Mouse (Mus musculus) megakaryocyte, embryonic 14.5 days (primary cell): ENCODE measurements at regions not wholly inside any gene's neighbourhood (a gene's known extent, or its start where the extent isn't known, plus 50 kb on each side); places are given as distances from the start of the nearest gene placed in this dataset.
"Not testable (repeated sequence)": the region's sequence is repeated elsewhere in the genome, so short reads cannot be mapped to it uniquely, and the experiment has no call there.

Experiments used
- H3K27me3 ChIP-seq: replicated peaks from 2 replicates; pipeline ENCODE3; 2012; ENCODE audit warnings: inconsistent platforms
- H3K36me3 ChIP-seq: replicated peaks from 2 replicates; pipeline ENCODE3; 2012; ENCODE audit warnings: low read length, inconsistent platforms, mixed read lengths
- H3K4me1 ChIP-seq: 2 replicates; pipeline ENCODE4 v1.6.1; 2012; ENCODE audit warnings: inconsistent platforms
- H3K4me3 ChIP-seq: replicated peaks from 2 replicates; pipeline ENCODE3; 2012; ENCODE audit warnings: moderate library complexity, mild to moderate bottlenecking, inconsistent platforms
- H3K9me3 ChIP-seq: 2 replicates; pipeline ENCODE4 v1.6.1; 2012; ENCODE audit warnings: inconsistent platforms
- FLI1 ChIP-seq: IDR thresholded peaks from 2 replicates; pipeline ENCODE4 v1.6.1; 2012; ENCODE audit warnings: low read length, inconsistent platforms, mixed read lengths
- GATA1 ChIP-seq: IDR thresholded peaks from 3 replicates; pipeline ENCODE4 v1.6.1; 2012; ENCODE audit warnings: mixed read lengths, low read length, inconsistent platforms, borderline replicate concordance

- peaks cover 36% of the 10 kb centered on the region for H3K9me3 ChIP-seq
Observed at GRCm38 (mm10) chr5:142281997-142282396, 119.3 kb upstream of the Foxk1 start.

DNA sequence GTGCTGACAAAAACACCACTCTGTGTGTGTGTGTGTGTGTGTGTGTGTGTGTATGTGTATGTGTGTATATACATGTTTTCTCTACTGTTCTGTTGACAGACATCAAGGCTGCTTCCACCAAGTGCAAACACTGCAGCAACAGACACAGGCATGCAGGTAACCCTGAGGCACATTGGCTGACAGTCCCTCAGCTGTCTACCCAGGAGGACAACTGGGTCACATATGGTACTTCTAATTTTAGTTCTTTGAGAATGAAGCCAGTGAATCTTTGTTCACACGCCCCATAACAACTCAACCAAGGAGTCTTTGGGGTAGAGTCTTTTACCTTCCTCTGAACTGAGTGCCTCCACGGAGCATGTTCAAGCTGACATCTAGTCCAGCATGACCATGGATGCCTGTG, 113.3 kb upstream of the Foxk1 start:
- Histone ChIP-seq H3K27me3 (no peaks in the 10 kb centered on the region), H3K4me3 (no peak overlapping the region), H3K9me3 (peaks cover 57% of the 10 kb centered on the region), H3K36me3 (no peaks in the 10 kb centered on the region), H3K4me1 (no peaks in the 10 kb centered on the region)
- TF ChIP-seq FLI1 (no peak), GATA1 (no peak)

More at GRCm38 (mm10) chr5:142281997-142282396, 119.3 kb upstream of the Foxk1 start:
- H3K4me3 ChIP-seq, result no peak overlapping the region
- H3K4me1 ChIP-seq, result no peaks in the 10 kb centered on the region
- no peak for TF ChIP-seq FLI1
- TF ChIP-seq GATA1, result no peak
- H3K36me3 ChIP-seq, result no peaks in the 10 kb centered on the region
- no peaks in the 10 kb centered on the region for H3K27me3 ChIP-seq

DNA sequence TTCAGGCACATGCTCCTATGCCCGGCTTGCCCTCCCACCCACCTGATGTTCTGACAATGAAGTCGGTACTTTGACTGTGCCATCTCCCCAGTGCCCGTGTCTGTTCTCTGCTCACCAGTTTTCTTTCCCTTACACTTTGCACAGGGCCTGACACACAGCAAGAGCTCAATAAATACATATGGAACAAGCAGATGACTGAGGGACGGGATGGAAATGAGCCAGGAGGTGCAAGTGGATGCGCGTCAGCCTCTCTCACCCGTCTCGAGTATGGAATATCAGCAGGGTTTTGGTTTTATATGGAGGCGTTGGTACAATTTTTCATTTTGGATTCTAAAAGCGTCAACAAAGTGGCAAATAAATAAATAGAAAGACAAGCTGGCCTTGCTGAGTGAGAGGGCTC, 109.8 kb upstream of the Foxk1 start:
- TF ChIP-seq FLI1 (no peak), GATA1 (no peak)
- no peaks in the 10 kb centered on the region for H3K4me1 ChIP-seq
- no peaks in the 10 kb centered on the region for H3K36me3 ChIP-seq
- no peak overlapping the region for H3K4me3 ChIP-seq
- peaks cover 32% of the 10 kb centered on the region for H3K9me3 ChIP-seq
- no peaks in the 10 kb centered on the region for H3K27me3 ChIP-seq

DNA sequence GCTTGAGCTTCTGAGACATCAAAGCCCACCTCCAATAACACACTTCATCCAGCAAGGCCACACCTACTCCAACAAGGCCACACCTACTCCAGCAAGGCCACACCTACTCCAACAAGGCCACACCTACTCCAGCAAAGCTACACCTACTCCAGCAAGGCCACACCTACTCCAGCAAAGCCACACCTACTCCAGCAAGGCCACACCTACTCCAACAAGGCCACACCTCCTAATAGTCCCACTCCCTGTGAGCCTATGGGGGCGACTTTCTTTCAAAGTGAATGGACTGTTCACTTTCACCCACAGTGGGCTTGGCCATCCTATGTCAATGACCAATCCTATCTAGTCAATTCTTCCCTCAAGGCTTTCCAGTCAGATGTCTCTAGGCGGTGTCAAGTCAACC, 104.9 kb upstream of the Foxk1 start:
- not testable (repeated sequence) for H3K36me3 ChIP-seq, H3K27me3 ChIP-seq, H3K4me1 ChIP-seq, H3K9me3 ChIP-seq, H3K4me3 ChIP-seq

DNA sequence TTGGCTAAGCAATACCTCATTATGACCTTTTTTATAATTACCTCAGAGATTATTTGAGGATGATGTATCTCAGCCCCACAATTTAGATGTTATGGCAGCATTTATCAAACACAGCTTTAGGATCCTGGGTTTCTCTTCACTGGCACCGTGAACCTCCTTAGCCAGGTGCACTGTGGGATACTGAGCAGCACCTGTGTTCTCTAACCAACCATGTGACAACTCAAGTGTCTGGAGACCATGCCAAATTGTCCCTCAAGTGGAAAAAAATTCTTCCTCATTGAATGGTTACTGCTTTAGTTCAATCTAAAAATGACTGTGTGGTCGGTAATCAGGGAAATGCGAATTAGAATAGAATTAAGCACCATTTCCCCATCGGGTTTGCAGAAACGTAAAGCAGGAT, 101.7 kb upstream of the Foxk1 start:
- H3K4me1 ChIP-seq, result no peaks in the 10 kb centered on the region
- peaks cover 8% of the 10 kb centered on the region; the same call in 1 of the 2 replicates for H3K9me3 ChIP-seq
- H3K27me3 ChIP-seq, result no peaks in the 10 kb centered on the region
- H3K36me3 ChIP-seq, result no peaks in the 10 kb centered on the region
- no peak overlapping the region for H3K4me3 ChIP-seq
- no peak for TF ChIP-seq GATA1

- Histone ChIP-seq H3K4me1 (no peaks in the 10 kb centered on the region), H3K27me3 (peaks cover 2% of the 10 kb centered on the region), H3K4me3 (no peak overlapping the region), H3K36me3 (no peaks in the 10 kb centered on the region), H3K9me3 (peaks cover 38% of the 10 kb centered on the region)
- TF ChIP-seq GATA1 (no peak), FLI1 (no peak)
Observed at GRCm38 (mm10) chr5:142308511-142308910, 92.8 kb upstream of the Foxk1 start.

- Histone ChIP-seq H3K27me3 (peaks cover 10% of the 10 kb centered on the region), H3K36me3 (no peaks in the 10 kb centered on the region), H3K4me1 (no peaks in the 10 kb centered on the region), H3K4me3 (no peak overlapping the region), H3K9me3 (peaks cover 10% of the 10 kb centered on the region; the same call in 1 of the 2 replicates)
- TF ChIP-seq GATA1, result no peak
- no peak for TF ChIP-seq FLI1
Observed at GRCm38 (mm10) chr5:142313944-142314343, 87.4 kb upstream of the Foxk1 start.

- no peak for TF ChIP-seq GATA1
- TF ChIP-seq FLI1, result no peak
- H3K27me3 ChIP-seq, result peaks cover 10% of the 10 kb centered on the region
- H3K36me3 ChIP-seq, result no peaks in the 10 kb centered on the region
- peaks cover 4% of the 10 kb centered on the region; the same call in 1 of the 2 replicates for H3K4me1 ChIP-seq
- H3K4me3 ChIP-seq, result no peak overlapping the region
- H3K9me3 ChIP-seq, result peaks cover 10% of the 10 kb centered on the region; the same call in 1 of the 2 replicates
Observed at GRCm38 (mm10) chr5:142314466-142314865, 86.8 kb upstream of the Foxk1 start.

DNA sequence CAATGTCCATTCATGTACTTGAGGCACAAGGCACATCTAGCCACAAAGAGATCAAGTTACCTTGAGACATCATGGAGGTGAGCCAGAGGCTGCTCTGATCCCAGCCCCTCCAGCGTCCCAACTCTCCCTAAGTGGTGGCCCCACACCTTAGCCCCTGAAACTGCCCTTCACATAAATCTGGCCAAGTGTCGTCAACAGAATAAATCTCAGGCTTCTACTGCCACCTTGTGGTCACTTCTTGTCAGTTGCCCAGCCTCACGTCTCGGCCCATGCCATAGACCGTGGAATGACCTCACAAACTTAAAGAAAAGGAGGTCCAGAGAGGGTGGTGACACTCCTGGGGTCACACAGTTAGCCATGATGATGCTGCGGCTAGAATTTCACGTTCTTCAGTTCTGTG, 82.0 kb upstream of the Foxk1 start:
- Histone ChIP-seq H3K4me1 (peaks cover 6% of the 10 kb centered on the region; the same call in 1 of the 2 replicates), H3K27me3 (peaks cover 12% of the 10 kb centered on the region), H3K36me3 (no peaks in the 10 kb centered on the region), H3K4me3 (no peak overlapping the region), H3K9me3 (no peaks in the 10 kb centered on the region)
- TF ChIP-seq FLI1 (no peak), GATA1 (no peak)

DNA sequence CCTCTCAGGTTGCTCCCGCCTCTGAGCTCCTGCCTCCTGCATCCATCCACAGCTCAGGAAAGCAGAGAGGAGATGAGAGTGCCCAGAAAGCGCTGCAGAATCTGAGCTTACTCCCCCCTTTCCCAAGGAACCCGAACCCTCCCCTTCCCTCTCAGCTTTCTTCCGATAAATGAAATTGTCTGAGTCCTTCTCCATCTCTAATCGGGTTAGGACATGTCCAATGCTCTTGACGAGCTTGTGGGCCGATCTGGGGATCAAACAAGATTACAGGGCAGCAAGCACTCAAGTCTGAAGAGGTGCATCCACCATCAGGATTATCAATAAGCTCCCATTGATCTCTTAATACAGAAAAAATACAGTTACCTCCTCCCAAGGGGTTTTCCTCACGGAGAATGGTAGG, 80.0 kb upstream of the Foxk1 start:
- TF ChIP-seq FLI1 (no peak), GATA1 (no peak)
- H3K4me1 ChIP-seq, result peaks cover 13% of the 10 kb centered on the region; the same call in 1 of the 2 replicates
- peaks cover 5% of the 10 kb centered on the region for H3K27me3 ChIP-seq
- H3K4me3 ChIP-seq, result no peak overlapping the region
- H3K36me3 ChIP-seq, result no peaks in the 10 kb centered on the region
- H3K9me3 ChIP-seq, result no peaks in the 10 kb centered on the region

- H3K4me3 ChIP-seq, result no peak overlapping the region
- H3K9me3 ChIP-seq, result no peaks in the 10 kb centered on the region
- TF ChIP-seq FLI1, result no peak
- no peak for TF ChIP-seq GATA1
- no peaks in the 10 kb centered on the region for H3K36me3 ChIP-seq
- peaks cover 2% of the 10 kb centered on the region for H3K27me3 ChIP-seq
- H3K4me1 ChIP-seq, result peaks cover 8% of the 10 kb centered on the region; the same call in 1 of the 2 replicates
Observed at GRCm38 (mm10) chr5:142324928-142325327, 76.4 kb upstream of the Foxk1 start.

DNA sequence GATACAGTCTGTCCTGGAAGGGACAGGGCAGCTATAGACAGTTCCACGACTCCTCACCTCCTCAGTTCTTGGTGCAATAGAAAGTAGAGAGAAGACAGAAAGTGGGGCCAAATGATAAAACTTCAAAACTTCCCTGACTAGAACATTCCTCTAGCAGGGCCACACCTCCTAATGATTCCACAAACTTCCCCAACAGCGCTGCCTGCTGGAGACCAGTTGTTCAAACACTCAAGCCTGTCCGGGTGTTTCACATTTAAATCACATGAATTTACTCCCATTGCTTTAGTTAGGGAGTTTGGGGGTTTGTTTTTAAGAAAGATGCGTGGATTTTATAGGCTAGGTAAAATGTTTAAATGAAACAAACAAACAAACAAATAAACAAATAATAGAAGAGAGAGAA, 75.7 kb upstream of the Foxk1 start:
- H3K4me1 ChIP-seq, result peaks cover 8% of the 10 kb centered on the region; the same call in 1 of the 2 replicates
- no peaks in the 10 kb centered on the region for H3K9me3 ChIP-seq
- H3K4me3 ChIP-seq, result no peak overlapping the region
- peaks cover 2% of the 10 kb centered on the region for H3K27me3 ChIP-seq
- no peak for TF ChIP-seq FLI1
- TF ChIP-seq GATA1, result no peak
- no peaks in the 10 kb centered on the region for H3K36me3 ChIP-seq
